ENCODE assay signal across 7 mouse cellular contexts in genomic region chr3:109307406-109307805, GRCm38 (mm10). TPM values are rescaled to one million over a fixed set of nuclear protein-coding genes. Genes with fewer than 3 reads are reported as not detected.
DNase-seq lines count a peak whose midpoint lies in the region; ATAC-seq and TF ChIP-seq lines count a peak whose summit lies in the region.

No protein-coding gene starts in this region.

- TF ChIP-seq CTCF in liver, adult 2 months (IDR thresholded peaks at IDR 0.05; ENCODE audit: low read depth, low read length) = no peak
- TF ChIP-seq CTCF in liver, postnatal 0 days (IDR thresholded peaks at IDR 0.05; ENCODE audit: low read depth) = no peak

- 50% methylated on average over 7 of the region's 7 CpGs for WGBS in liver, adult 2 months
- 69% methylated on average over 7 of the region's 7 CpGs for WGBS in liver, postnatal 0 days (ENCODE audit: insufficient replicate concordance)
- WGBS in forebrain, embryonic 14.5 days = 46% methylated on average over 7 of the region's 7 CpGs
- 73% methylated on average over 7 of the region's 7 CpGs for WGBS in kidney, embryonic 14.5 days
- 23% methylated on average over 7 of the region's 7 CpGs for WGBS in neural tube, embryonic 15.5 days

- no peak overlapping the region for H3K9ac ChIP-seq in liver, adult 2 months (ENCODE audit: low read depth, low read length)
- H3K9ac ChIP-seq in liver, postnatal 0 days (replicated peaks) = no peak overlapping the region
- no peak overlapping the region for H3K9ac ChIP-seq in forebrain, embryonic 14.5 days (ENCODE audit: low read length)
- no peak overlapping the region for H3K9ac ChIP-seq in kidney, embryonic 14.5 days (ENCODE audit: low read depth, low read length)
- no peak overlapping the region for H3K9ac ChIP-seq in neural tube, embryonic 15.5 days (replicated peaks)

- no peak overlapping the region for H3K4me3 ChIP-seq in liver, adult 2 months (ENCODE audit: insufficient read depth, low read depth, low read length)
- no peak overlapping the region for H3K4me3 ChIP-seq in liver, postnatal 0 days (ENCODE audit: low read depth, low read length)
- H3K4me3 ChIP-seq in forebrain, embryonic 14.5 days (ENCODE audit: low read depth, low read length) = no peak overlapping the region
- no peak overlapping the region for H3K4me3 ChIP-seq in kidney, embryonic 14.5 days (ENCODE audit: low read length)
- no peak overlapping the region for H3K4me3 ChIP-seq in neural tube, embryonic 15.5 days (replicated peaks)

- ATAC-seq in liver, postnatal 0 days = no peak
- peak; percentile 77; the same call in 1 of the 2 replicates for ATAC-seq in forebrain, embryonic 14.5 days
- 0 out of 2 replicates have a peak, but pooled peaks have one; percentile 24 for ATAC-seq in kidney, embryonic 14.5 days (ENCODE audit: low FRiP score, low TSS enrichment)
- ATAC-seq in neural tube, embryonic 15.5 days (ENCODE audit: low FRiP score) = peak; percentile 82
- no peak for ATAC-seq in inflammation-experienced regulatory T-cells, adult 6 months

- peak; percentile 44 for DNase-seq in liver, adult 2 months (ENCODE audit: extremely low read depth, low read depth, low spot score)
- no peak for DNase-seq in liver, postnatal 0 days
- DNase-seq in forebrain, embryonic 14.5 days (ENCODE audit: low spot score) = peak; percentile 54
- DNase-seq in spleen, postnatal 14 days (ENCODE audit: low spot score in 2 of 2) = no peak

- no peaks in the 10 kb centered on the region for H3K79me2 ChIP-seq in liver, adult 2 months (ENCODE audit: control insufficient read depth, insufficient read depth, low read length)

- no peak overlapping the region for H3K27ac ChIP-seq in liver, adult 2 months (replicated peaks; ENCODE audit: insufficient read depth, low read depth, low read length)
- H3K27ac ChIP-seq in liver, postnatal 0 days (ENCODE audit: low read depth) = no peak overlapping the region
- no peak overlapping the region for H3K27ac ChIP-seq in forebrain, embryonic 14.5 days (ENCODE audit: low read depth, low read length)
- no peak overlapping the region for H3K27ac ChIP-seq in kidney, embryonic 14.5 days (ENCODE audit: low read depth, low read length)
- no peak overlapping the region for H3K27ac ChIP-seq in neural tube, embryonic 15.5 days (replicated peaks)

- H3K9me3 ChIP-seq in liver, postnatal 0 days (ENCODE audit: low read length) = no peaks in the 10 kb centered on the region
- H3K9me3 ChIP-seq in forebrain, embryonic 14.5 days (replicated peaks; ENCODE audit: control insufficient read depth, low read length) = no peaks in the 10 kb centered on the region
- H3K9me3 ChIP-seq in kidney, embryonic 14.5 days (ENCODE audit: control insufficient read depth, low read length) = no peaks in the 10 kb centered on the region
- H3K9me3 ChIP-seq in neural tube, embryonic 15.5 days (replicated peaks) = no peaks in the 10 kb centered on the region

- H3K36me3 ChIP-seq in liver, adult 2 months (ENCODE audit: control insufficient read depth, insufficient read depth, low read length) = no peaks in the 10 kb centered on the region
- no peaks in the 10 kb centered on the region for H3K36me3 ChIP-seq in liver, postnatal 0 days (replicated peaks; ENCODE audit: insufficient read depth, low read length)
- H3K36me3 ChIP-seq in forebrain, embryonic 14.5 days (ENCODE audit: control insufficient read depth, insufficient read depth, low read length) = no peaks in the 10 kb centered on the region
- no peaks in the 10 kb centered on the region for H3K36me3 ChIP-seq in kidney, embryonic 14.5 days (ENCODE audit: control insufficient read depth, insufficient read depth, low read length)
- H3K36me3 ChIP-seq in neural tube, embryonic 15.5 days = no peaks in the 10 kb centered on the region

- H3K4me1 ChIP-seq in liver, adult 2 months (ENCODE audit: control insufficient read depth, insufficient read depth, low read length) = no peaks in the 10 kb centered on the region
- H3K4me1 ChIP-seq in liver, postnatal 0 days (ENCODE audit: insufficient read depth) = no peaks in the 10 kb centered on the region
- no peaks in the 10 kb centered on the region for H3K4me1 ChIP-seq in forebrain, embryonic 14.5 days (ENCODE audit: control insufficient read depth, insufficient read depth, low read length)
- H3K4me1 ChIP-seq in kidney, embryonic 14.5 days (ENCODE audit: control insufficient read depth, insufficient read depth, low read length) = no peaks in the 10 kb centered on the region
- peaks cover 20% of the 10 kb centered on the region; the same call in 1 of the 2 replicates for H3K4me1 ChIP-seq in neural tube, embryonic 15.5 days

- no peak for TF ChIP-seq EP300 in liver, postnatal 0 days (IDR thresholded peaks at IDR 0.05; ENCODE audit: low read depth)

- TF ChIP-seq POLR2A in liver, adult 2 months (IDR thresholded peaks at IDR 0.05; ENCODE audit: extremely low read depth, insufficient read depth, low read length) = no peak

- no peaks in the 10 kb centered on the region for H3K27me3 ChIP-seq in liver, adult 2 months (ENCODE audit: control insufficient read depth, insufficient read depth, low read length)
- no peaks in the 10 kb centered on the region for H3K27me3 ChIP-seq in liver, postnatal 0 days (ENCODE audit: insufficient read depth, low read length)
- no peaks in the 10 kb centered on the region for H3K27me3 ChIP-seq in forebrain, embryonic 14.5 days (replicated peaks; ENCODE audit: control insufficient read depth, insufficient read depth, low read length)
- no peaks in the 10 kb centered on the region for H3K27me3 ChIP-seq in kidney, embryonic 14.5 days (ENCODE audit: control insufficient read depth, insufficient read depth, low read length)
- H3K27me3 ChIP-seq in neural tube, embryonic 15.5 days (replicated peaks) = no peaks in the 10 kb centered on the region

- no peak overlapping the region for H3K4me2 ChIP-seq in liver, postnatal 0 days (ENCODE audit: low read depth, low read length)
- no peak overlapping the region for H3K4me2 ChIP-seq in forebrain, embryonic 14.5 days (ENCODE audit: low read length)
- no peak overlapping the region for H3K4me2 ChIP-seq in kidney, embryonic 14.5 days (replicated peaks; ENCODE audit: low read depth, low read length)
- no peak overlapping the region for H3K4me2 ChIP-seq in neural tube, embryonic 15.5 days

RNA-seq across cellular contexts. Expression of gene Vav3, which starts 33.0 kb away (rescaled TPM):
- total RNA-seq in liver, adult 2 months (2014; rRNA removed) = 2.6 and 3.0 TPM in 2 replicates
- 0.21 and 0.29 TPM in 2 replicates for polyA plus RNA-seq in liver, adult 2 months (2012; rRNA removed)
- polyA plus RNA-seq in liver, postnatal 0 days (2015; fragmentation: Nextera tagmentation; extraction: Ambion mirVana) = 4.0 and 4.4 TPM in 2 replicates
- polyA plus RNA-seq in forebrain, embryonic 14.5 days (2014; fragmentation: Nextera tagmentation; extraction: Ambion mirVana) = 7.4 and 7.5 TPM in 2 replicates
- 14.9 and 25.7 TPM in 2 replicates for polyA plus RNA-seq in kidney, embryonic 14.5 days (2014; fragmentation: Nextera tagmentation; extraction: Ambion mirVana)
- 11.3 and 13.2 TPM in 2 replicates for polyA plus RNA-seq in neural tube, embryonic 15.5 days (2015; fragmentation: Nextera tagmentation; extraction: Ambion mirVana)
- 10 to 100 TPM in 1 of 3 experiments, 1 to 10 TPM in 2; 5.0 to 15.2 (median 9.9) TPM for polyA plus RNA-seq in inflammation-experienced regulatory T-cells, adult 6 months (2017; shearing (Covaris generic))

Comparison
In these comparisons a context has a peak if more than half of its experiments do, and no peak if none do; other contexts are left out.
1. DNase-seq: peak in liver, adult 2 months (single experiment) and forebrain, embryonic 14.5 days (single experiment); none in liver, postnatal 0 days (single experiment) and spleen, postnatal 14 days (0 of 2).
2. ATAC-seq: peak in forebrain, embryonic 14.5 days (single experiment), kidney, embryonic 14.5 days (single experiment) and neural tube, embryonic 15.5 days (single experiment); none in liver, postnatal 0 days (single experiment) and inflammation-experienced regulatory T-cells, adult 6 months (single experiment).